Comparison of ENCODE assay signal across 16 mouse cellular contexts in genomic region chr13:63668576-63668975, GRCm38 (mm10).
DNase-seq lines count a peak whose midpoint lies in the region; ATAC-seq and TF ChIP-seq lines count a peak whose summit lies in the region.
"Had no signal": no experiment of that assay in that cellular context is flagged by ENCODE, and none has a peak within 500 bp of the region (broad histone marks: within the 10 kb centered on the region; RNA-seq: fewer than 3 reads in every experiment).

No protein-coding gene starts in this region.

- no peak overlapping the region for H3K4me3 ChIP-seq in heart, embryonic 10.5 days
- H3K4me3 ChIP-seq in lung, adult 2 months (replicated peaks; ENCODE audit: extremely low read depth, low read depth, low read length) = no peak overlapping the region
- no peak overlapping the region for H3K4me3 ChIP-seq in embryonic facial prominence, embryonic 10.5 days
- no peak overlapping the region for H3K4me3 ChIP-seq in midbrain, embryonic 14.5 days (replicated peaks; ENCODE audit: low read depth, low read length)
- H3K4me3 ChIP-seq: embryonic facial prominence, embryonic 12.5 days; heart, embryonic 13.5 days; limb, embryonic 12.5 days; liver, embryonic 15.5 days had no signal

- H3K9me3 ChIP-seq in heart, embryonic 10.5 days = no peaks in the 10 kb centered on the region
- H3K9me3 ChIP-seq in embryonic facial prominence, embryonic 10.5 days = no peaks in the 10 kb centered on the region
- H3K9me3 ChIP-seq in midbrain, embryonic 14.5 days (ENCODE audit: control insufficient read depth, low read length) = no peaks in the 10 kb centered on the region
- H3K9me3 ChIP-seq: embryonic facial prominence, embryonic 12.5 days; heart, embryonic 13.5 days; limb, embryonic 12.5 days; liver, embryonic 15.5 days had no signal

- no peak for DNase-seq in heart, embryonic 10.5 days (ENCODE audit: low spot score)
- DNase-seq in heart, adult 8-10 months (ENCODE audit: low spot score) = no peak
- peak; percentile 39 for DNase-seq in lung, postnatal 10 days
- no peak for DNase-seq in lung, adult 2 months
- no peak for DNase-seq in embryonic facial prominence, embryonic 10.5 days (ENCODE audit: low spot score)
- peak; percentile 21 for DNase-seq in midbrain, embryonic 14.5 days
- DNase-seq in heart, adult 18-20 months = no peak
- no peak for DNase-seq in cerebellum, postnatal 25 days
- DNase-seq: adrenal gland, postnatal 36 days; gastrocnemius, postnatal 25 days; right cerebral cortex, adult 18-20 months; thymus, postnatal 36 days had no signal

- H3K4me2 ChIP-seq in midbrain, embryonic 14.5 days (ENCODE audit: low read length) = no peak overlapping the region
- H3K4me2 ChIP-seq: embryonic facial prominence, embryonic 12.5 days; heart, embryonic 13.5 days; limb, embryonic 12.5 days; liver, embryonic 15.5 days had no signal

- TF ChIP-seq CTCF in lung, adult 2 months (IDR thresholded peaks at IDR 0.05; ENCODE audit: insufficient read depth, low read length) = no peak

- H3K27me3 ChIP-seq in heart, embryonic 10.5 days (ENCODE audit: insufficient read depth, poor library complexity, severe bottlenecking) = no peaks in the 10 kb centered on the region
- H3K27me3 ChIP-seq in embryonic facial prominence, embryonic 10.5 days (replicated peaks; ENCODE audit: low read depth, poor library complexity, severe bottlenecking) = peaks cover 31% of the 10 kb centered on the region
- H3K27me3 ChIP-seq in midbrain, embryonic 14.5 days (ENCODE audit: control insufficient read depth, insufficient read depth, low read length) = no peaks in the 10 kb centered on the region
- H3K27me3 ChIP-seq: embryonic facial prominence, embryonic 12.5 days; heart, embryonic 13.5 days; liver, embryonic 15.5 days had no signal

- no peak overlapping the region for H3K9ac ChIP-seq in midbrain, embryonic 14.5 days (replicated peaks; ENCODE audit: low read length)
- H3K9ac ChIP-seq: embryonic facial prominence, embryonic 12.5 days; heart, embryonic 13.5 days; limb, embryonic 12.5 days; liver, embryonic 15.5 days had no signal

- H3K36me3 ChIP-seq in heart, embryonic 10.5 days = no peaks in the 10 kb centered on the region
- no peaks in the 10 kb centered on the region for H3K36me3 ChIP-seq in embryonic facial prominence, embryonic 10.5 days (replicated peaks)
- H3K36me3 ChIP-seq in midbrain, embryonic 14.5 days (ENCODE audit: control insufficient read depth, insufficient read depth, low read length) = no peaks in the 10 kb centered on the region
- H3K36me3 ChIP-seq: embryonic facial prominence, embryonic 12.5 days; heart, embryonic 13.5 days; limb, embryonic 12.5 days; liver, embryonic 15.5 days had no signal

- no peak for TF ChIP-seq POLR2A in lung, adult 2 months (IDR thresholded peaks at IDR 0.05; ENCODE audit: borderline replicate concordance, extremely low read depth, low read depth, low read length)

- peaks cover 9% of the 10 kb centered on the region; the same call in 1 of the 2 replicates for H3K4me1 ChIP-seq in heart, embryonic 10.5 days
- H3K4me1 ChIP-seq in lung, adult 2 months (ENCODE audit: control insufficient read depth, insufficient read depth, low read length) = peaks cover 3% of the 10 kb centered on the region; the same call in 1 of the 2 replicates
- peaks cover 19% of the 10 kb centered on the region for H3K4me1 ChIP-seq in embryonic facial prominence, embryonic 10.5 days
- H3K4me1 ChIP-seq in midbrain, embryonic 14.5 days (ENCODE audit: control insufficient read depth, insufficient read depth, low read length) = no peaks in the 10 kb centered on the region
- H3K4me1 ChIP-seq: liver, embryonic 15.5 days had no signal

- WGBS in heart, embryonic 10.5 days = 10% methylated on average over 4 of the region's 4 CpGs
- 42% methylated on average over 4 of the region's 4 CpGs for WGBS in lung, adult 2 months
- WGBS in embryonic facial prominence, embryonic 10.5 days = 12% methylated on average over 4 of the region's 4 CpGs
- WGBS in midbrain, embryonic 14.5 days = 16% methylated on average over 4 of the region's 4 CpGs

- peak overlapping the region; percentile 29; the same call in 1 of the 2 replicates for H3K27ac ChIP-seq in heart, embryonic 10.5 days
- H3K27ac ChIP-seq in embryonic facial prominence, embryonic 10.5 days (replicated peaks) = peak overlapping the region; percentile 21; the same call in 1 of the 2 replicates
- H3K27ac ChIP-seq in midbrain, embryonic 14.5 days (replicated peaks; ENCODE audit: low read depth, low read length) = no peak overlapping the region
- H3K27ac ChIP-seq: embryonic facial prominence, embryonic 12.5 days; heart, embryonic 13.5 days; limb, embryonic 12.5 days; liver, embryonic 15.5 days had no signal

- ATAC-seq in midbrain, embryonic 14.5 days (ENCODE audit: low FRiP score, low TSS enrichment) = no peak

Comparison
In these comparisons a context has a peak if more than half of its experiments do, and no peak if none do; other contexts are left out.
1. DNase-seq: peak in lung, postnatal 10 days (single experiment) and midbrain, embryonic 14.5 days (single experiment); none in heart, embryonic 10.5 days (single experiment), heart, adult 8-10 months (single experiment), lung, adult 2 months (single experiment), embryonic facial prominence, embryonic 10.5 days (single experiment), heart, adult 18-20 months (0 of 2) and cerebellum, postnatal 25 days (0 of 2).